Mouse (Mus musculus) neural tube, embryonic 12.5 days (tissue): ENCODE measurements around the gene Irf2. TPM values are rescaled to one million over a fixed set of nuclear protein-coding genes. Genes with fewer than 3 reads are reported as not detected.
A peak's percentile ranks its signal among the peaks of the same experiment; 100 is the strongest.

Source experiments
- ATAC-seq: fragments of 200-750 bp; cut with Nextera tagmentation; 2 replicates; pipeline ENCODE4 v1.8.0; 2017; ENCODE audit warnings: low read depth, mild to moderate bottlenecking, moderate TSS enrichment, moderate library complexity; ENCODE audit not compliant: low FRiP score
- H3K27ac ChIP-seq: fragments of 300-500 bp; sonication (generic); 2 replicates; pipeline ENCODE4 v1.5.1; 2016
- H3K27me3 ChIP-seq: fragments of 300-500 bp; sonication (generic); replicated peaks from 2 replicates; pipeline ENCODE4 v1.6.1; 2016; ENCODE audit warnings: mild to moderate bottlenecking
- H3K36me3 ChIP-seq: fragments of 300-500 bp; sonication (generic); 2 replicates; pipeline ENCODE4 v1.6.1; 2016; ENCODE audit warnings: mild to moderate bottlenecking
- H3K4me1 ChIP-seq: fragments of 300-500 bp; sonication (generic); 2 replicates; pipeline ENCODE4 v1.6.1; 2016
- H3K4me2 ChIP-seq: fragments of 300-500 bp; sonication (generic); replicated peaks from 2 replicates; pipeline ENCODE4 v1.6.1; 2016; ENCODE audit warnings: mild to moderate bottlenecking
- H3K4me3 ChIP-seq: fragments of 300-500 bp; sonication (generic); 2 replicates; pipeline ENCODE4 v1.5.1; 2016
- H3K9ac ChIP-seq: fragments of 300-500 bp; sonication (generic); 2 replicates; pipeline ENCODE4 v1.6.1; 2016; ENCODE audit warnings: mild to moderate bottlenecking
- H3K9me3 ChIP-seq: fragments of 300-500 bp; sonication (generic); 2 replicates; pipeline ENCODE4 v1.6.1; 2016; ENCODE audit warnings: mild to moderate bottlenecking
- WGBS: fragments of 180-500 bp; shearing (Covaris S2); methylation state at CpG from one replicate; pipeline ENCODE4 v1.1.7; 2016; 5-methylcytosine and 5-hydroxymethylcytosine counted together
- polyA plus RNA-seq: library from polyadenylated mRNA; unstranded; fragments of >200 nt; fragmentation: Nextera tagmentation; extraction: Ambion mirVana; gene quantifications from 2 replicates; pipeline ENCODE4 v1.2.1, GENCODE M21; 2016

Irf2 gene
- polyA plus RNA-seq, 1 experiment from 2014 or later, result 11.7 TPM

DNA sequence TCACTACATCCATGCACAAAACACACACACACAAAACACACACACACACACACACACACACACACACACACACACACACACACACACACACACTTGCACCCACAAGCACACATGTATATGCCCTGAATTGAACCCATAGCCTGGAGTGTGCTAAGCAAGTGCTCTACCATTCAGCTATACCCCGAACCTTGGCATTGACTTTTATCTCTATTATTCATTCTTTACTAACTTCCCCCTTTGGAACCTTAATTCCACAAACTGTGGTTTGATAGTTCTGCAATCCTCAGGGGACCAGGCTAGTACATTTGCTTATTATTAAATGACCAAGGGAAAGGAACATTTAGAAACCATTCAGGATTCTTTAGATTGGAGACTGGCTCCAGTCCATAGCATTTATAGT, 5.9 kb downstream of the Irf2 start:
- Histone ChIP-seq H3K4me2 (no peak overlapping the region), H3K9ac (no peak overlapping the region), H3K27ac (no peak overlapping the region), H3K27me3 (no peaks in the 10 kb centered on the region), H3K4me1 (peaks cover 16% of the 10 kb centered on the region), H3K9me3 (no peaks in the 10 kb centered on the region), H3K4me3 (no peak overlapping the region), H3K36me3 (no peaks in the 10 kb centered on the region)
- 91% methylated on average over 1 of the region's 1 CpGs for WGBS
- no peak for ATAC-seq

DNA sequence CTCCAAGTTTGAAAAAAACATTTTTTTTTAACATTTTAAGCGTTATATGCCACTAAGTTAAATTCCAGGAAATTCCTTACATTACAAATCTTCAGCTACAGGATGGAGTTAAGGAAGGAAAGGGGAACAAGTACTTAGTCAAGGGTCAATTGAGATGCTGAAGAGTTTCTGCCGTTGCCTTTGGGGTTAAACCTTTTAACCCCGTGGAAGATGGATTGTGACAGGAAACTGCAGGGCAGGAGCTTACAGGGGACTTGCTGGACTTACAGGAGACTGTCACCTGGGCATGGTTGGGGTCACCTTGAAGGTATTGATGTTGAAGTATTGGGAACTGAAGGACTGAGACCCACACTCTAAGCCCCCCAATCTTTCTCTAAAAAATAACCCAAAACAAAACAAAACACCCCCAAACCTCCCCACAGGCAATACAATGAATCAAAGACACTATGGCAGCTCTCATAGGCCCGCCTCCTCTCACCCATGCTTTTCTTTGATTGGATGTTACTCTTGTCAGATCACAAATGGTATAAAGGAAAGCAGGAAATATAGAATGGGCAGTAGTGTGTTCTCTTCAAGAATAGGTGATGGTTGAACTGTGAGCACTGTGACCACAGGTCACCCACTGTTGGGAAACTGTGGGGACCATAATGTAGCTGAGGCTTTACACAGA, 7.9 kb downstream of the Irf2 start:
- Histone ChIP-seq H3K4me2 (no peak overlapping the region), H3K27ac (no peak overlapping the region), H3K36me3 (no peaks in the 10 kb centered on the region), H3K4me1 (peaks cover 23% of the 10 kb centered on the region), H3K9me3 (no peaks in the 10 kb centered on the region), H3K4me3 (no peak overlapping the region), H3K27me3 (no peaks in the 10 kb centered on the region), H3K9ac (no peak overlapping the region)
- no peak for ATAC-seq
- WGBS, result 46% methylated on average over 4 of the region's 4 CpGs

DNA sequence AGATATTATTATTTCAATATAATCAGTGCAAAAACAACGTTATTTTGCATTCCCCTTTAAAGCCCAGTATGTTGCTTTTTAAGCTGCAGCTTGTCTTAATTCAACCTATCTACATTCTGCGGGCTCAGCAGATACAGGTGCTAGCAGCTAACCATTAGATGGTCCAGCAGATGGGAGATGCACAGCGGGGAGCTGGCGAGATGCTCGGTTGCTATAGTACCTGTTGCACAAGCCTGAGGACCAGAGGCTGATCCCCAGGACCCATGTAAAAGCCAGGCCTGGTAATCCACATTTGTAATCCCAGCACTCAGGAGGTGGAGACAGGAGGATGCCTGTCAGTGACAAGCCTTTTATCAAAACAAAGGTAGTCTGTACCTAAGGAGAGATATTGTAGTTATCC, 10.5 kb downstream of the Irf2 start:
- no peak overlapping the region for H3K9ac ChIP-seq
- WGBS, result 61% methylated on average over 5 of the region's 5 CpGs
- H3K27ac ChIP-seq, result no peak overlapping the region

DNA sequence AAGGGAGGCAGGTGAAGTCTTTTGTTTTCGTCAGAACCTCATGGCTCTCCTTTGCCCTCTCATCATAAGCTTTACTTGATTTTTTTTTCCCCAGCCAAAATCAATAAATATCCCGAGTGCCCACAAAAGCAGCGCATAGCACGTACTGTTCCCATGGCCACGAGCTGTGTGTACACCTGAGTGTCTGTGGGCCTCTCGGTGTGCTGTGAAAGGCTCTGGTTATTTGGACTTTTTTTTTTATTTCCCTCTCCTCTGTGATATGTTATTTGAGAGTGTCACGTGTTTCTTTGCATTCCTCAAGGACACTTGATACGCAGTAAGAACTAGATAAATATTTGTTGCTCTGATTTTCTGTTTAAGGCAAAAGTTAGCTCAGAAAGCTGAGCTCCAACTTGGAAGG, 11.0 kb downstream of the Irf2 start:
- Histone ChIP-seq H3K9me3 (no peaks in the 10 kb centered on the region), H3K9ac (no peak overlapping the region), H3K4me1 (peaks cover 22% of the 10 kb centered on the region), H3K4me2 (no peak overlapping the region), H3K27ac (no peak overlapping the region), H3K4me3 (no peak overlapping the region), H3K36me3 (no peaks in the 10 kb centered on the region), H3K27me3 (no peaks in the 10 kb centered on the region)
- 74% methylated on average over 8 of the region's 8 CpGs for WGBS
- no peak for ATAC-seq

More for the DNA sequence above, 10.5 kb downstream of the Irf2 start:
- no peak for ATAC-seq
- H3K4me3 ChIP-seq, result no peak overlapping the region
- H3K9me3 ChIP-seq, result no peaks in the 10 kb centered on the region
- peaks cover 22% of the 10 kb centered on the region for H3K4me1 ChIP-seq
- H3K36me3 ChIP-seq, result no peaks in the 10 kb centered on the region
- no peak overlapping the region for H3K4me2 ChIP-seq
- H3K27me3 ChIP-seq, result no peaks in the 10 kb centered on the region

DNA sequence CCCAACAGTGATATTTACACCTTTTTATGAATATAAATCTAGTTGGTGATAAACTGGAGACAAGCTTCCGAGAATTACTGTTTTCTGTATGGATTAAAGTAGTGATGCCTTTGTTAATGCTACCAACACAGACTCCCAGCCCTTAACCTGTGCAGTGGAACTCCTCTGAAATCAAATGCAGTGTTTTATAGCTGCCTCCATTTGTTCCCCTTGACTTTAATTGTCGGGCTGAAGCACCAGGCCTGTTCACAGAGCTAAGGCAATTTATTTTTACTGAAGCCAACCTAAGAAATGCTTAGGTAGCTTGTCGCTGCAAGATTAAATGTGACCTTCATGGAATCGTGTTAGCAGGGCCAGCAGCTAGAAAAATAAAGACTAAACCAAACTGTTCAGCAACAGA, 11.6 kb downstream of the Irf2 start:
- H3K27ac ChIP-seq, result peak overlapping the region; percentile 12; the same call in 1 of the 2 replicates
- ATAC-seq, result no peak
- peaks cover 22% of the 10 kb centered on the region for H3K4me1 ChIP-seq
- no peaks in the 10 kb centered on the region for H3K27me3 ChIP-seq
- H3K9me3 ChIP-seq, result no peaks in the 10 kb centered on the region
- no peak overlapping the region for H3K9ac ChIP-seq
- no peak overlapping the region for H3K4me3 ChIP-seq
- no peaks in the 10 kb centered on the region for H3K36me3 ChIP-seq
- whole genome bisulfite sequencing, result 36% methylated on average over 4 of the region's 4 CpGs
- no peak overlapping the region for H3K4me2 ChIP-seq

GRCm38 (mm10) chr8:46752986-46753385, 13.5 kb downstream of the Irf2 start:
- H3K4me2 ChIP-seq, result no peak overlapping the region
- H3K36me3 ChIP-seq, result no peaks in the 10 kb centered on the region
- H3K9ac ChIP-seq, result no peak overlapping the region
- no peaks in the 10 kb centered on the region for H3K9me3 ChIP-seq
- WGBS, result 85% methylated on average over 12 of the region's 12 CpGs
- H3K27me3 ChIP-seq, result no peaks in the 10 kb centered on the region
- no peak for ATAC-seq
- no peak overlapping the region for H3K27ac ChIP-seq
- no peak overlapping the region for H3K4me3 ChIP-seq
- H3K4me1 ChIP-seq, result peaks cover 22% of the 10 kb centered on the region

DNA sequence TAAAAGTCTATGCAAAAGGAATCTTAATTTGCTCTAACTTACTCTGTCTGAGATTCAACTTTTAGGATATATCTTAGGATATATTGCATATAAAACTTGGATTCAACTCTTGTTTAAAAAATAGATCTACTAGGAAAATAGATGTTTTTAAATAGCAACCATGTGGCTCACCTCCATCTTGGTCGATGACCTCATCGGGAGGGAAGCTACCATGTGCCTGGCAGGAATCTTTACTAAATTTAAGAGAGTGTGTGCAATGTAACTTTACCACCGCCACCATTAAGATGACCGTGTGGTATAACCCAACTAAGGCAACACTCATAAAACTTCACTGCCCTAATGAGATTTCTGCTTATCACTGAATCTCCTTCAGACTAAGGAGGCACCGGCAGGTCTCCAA, 14.8 kb downstream of the Irf2 start:
- H3K9ac ChIP-seq, result no peak overlapping the region

GRCm38 (mm10) chr8:46755731-46756333, 16.3 kb downstream of the Irf2 start:
- H3K4me3 ChIP-seq, result no peak overlapping the region
- peaks cover 15% of the 10 kb centered on the region for H3K4me1 ChIP-seq
- ATAC-seq, result no peak
- no peak overlapping the region for H3K27ac ChIP-seq
- no peak overlapping the region for H3K4me2 ChIP-seq
- H3K9me3 ChIP-seq, result no peaks in the 10 kb centered on the region
- H3K36me3 ChIP-seq, result no peaks in the 10 kb centered on the region
- no peaks in the 10 kb centered on the region for H3K27me3 ChIP-seq
- H3K9ac ChIP-seq, result no peak overlapping the region
- WGBS, result 82% methylated on average over 5 of the region's 5 CpGs

More for the DNA sequence above, 14.8 kb downstream of the Irf2 start:
- Histone ChIP-seq H3K4me2 (no peak overlapping the region), H3K27me3 (no peaks in the 10 kb centered on the region), H3K4me3 (no peak overlapping the region), H3K27ac (no peak overlapping the region), H3K4me1 (peaks cover 22% of the 10 kb centered on the region), H3K36me3 (no peaks in the 10 kb centered on the region), H3K9me3 (no peaks in the 10 kb centered on the region)
- 94% methylated on average over 5 of the region's 5 CpGs for WGBS
- ATAC-seq, result no peak

GRCm38 (mm10) chr8:46757613-46758012, 18.1 kb downstream of the Irf2 start:
- H3K9me3 ChIP-seq, result no peaks in the 10 kb centered on the region
- no peaks in the 10 kb centered on the region for H3K36me3 ChIP-seq
- H3K4me3 ChIP-seq, result no peak overlapping the region
- H3K27ac ChIP-seq, result no peak overlapping the region
- H3K27me3 ChIP-seq, result no peaks in the 10 kb centered on the region
- no peak for ATAC-seq
- no peak overlapping the region for H3K9ac ChIP-seq
- no peaks in the 10 kb centered on the region; the same call in 1 of the 2 replicates for H3K4me1 ChIP-seq
- 88% methylated on average over 9 of the region's 9 CpGs for WGBS
- H3K4me2 ChIP-seq, result no peak overlapping the region

DNA sequence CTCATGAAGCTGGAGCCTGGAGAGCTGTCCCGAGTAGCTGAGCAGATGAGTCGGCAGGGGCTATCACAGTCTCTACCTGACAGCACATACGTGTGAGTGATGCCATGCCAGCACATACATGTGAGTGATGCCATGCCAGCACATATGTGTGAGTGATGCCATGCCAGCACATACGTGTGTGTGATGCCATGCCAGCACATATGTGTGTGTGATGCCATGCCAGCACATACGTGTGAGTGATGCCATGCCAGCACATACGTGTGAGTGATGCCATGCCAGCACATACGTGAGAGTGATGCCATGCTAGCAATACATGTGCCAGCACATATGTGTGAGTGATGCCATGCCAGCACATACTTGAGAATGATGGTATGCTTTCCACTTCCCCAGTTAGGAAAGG, 18.6 kb downstream of the Irf2 start:
- ATAC-seq, result no peak
- 87% methylated on average over 7 of the region's 7 CpGs for WGBS

DNA sequence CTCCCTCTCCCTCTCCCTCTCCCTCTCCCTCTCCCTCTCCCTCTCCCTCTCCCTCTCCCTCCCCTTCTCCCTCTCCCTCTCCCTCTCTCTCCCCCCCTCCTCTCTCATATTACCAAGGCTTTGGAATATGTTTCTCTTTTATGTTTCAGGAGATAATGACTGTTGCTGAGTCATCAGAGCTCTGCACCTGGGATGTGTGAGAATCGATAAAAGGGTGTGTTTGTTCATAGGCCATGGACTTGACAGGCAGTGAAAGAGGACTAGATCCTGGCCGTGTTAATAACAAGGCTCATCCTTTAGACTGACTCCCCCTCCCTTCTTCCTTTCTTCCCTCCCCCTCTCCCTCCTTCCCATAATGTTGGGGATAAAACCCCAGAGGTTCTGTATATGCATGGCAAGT, 19.1 kb downstream of the Irf2 start:
- Histone ChIP-seq H3K4me3 (no peak overlapping the region), H3K27me3 (no peaks in the 10 kb centered on the region), H3K4me2 (no peak overlapping the region), H3K4me1 (no peaks in the 10 kb centered on the region; the same call in 1 of the 2 replicates), H3K9ac (no peak overlapping the region), H3K27ac (no peak overlapping the region), H3K9me3 (no peaks in the 10 kb centered on the region), H3K36me3 (no peaks in the 10 kb centered on the region)
- 88% methylated on average over 2 of the region's 2 CpGs for WGBS
- no peak for ATAC-seq

More for the DNA sequence above, 18.6 kb downstream of the Irf2 start:
- Histone ChIP-seq H3K27me3 (no peaks in the 10 kb centered on the region), H3K4me3 (no peak overlapping the region), H3K27ac (no peak overlapping the region), H3K4me2 (no peak overlapping the region), H3K9ac (no peak overlapping the region), H3K36me3 (no peaks in the 10 kb centered on the region), H3K4me1 (no peaks in the 10 kb centered on the region; the same call in 1 of the 2 replicates), H3K9me3 (no peaks in the 10 kb centered on the region)

DNA sequence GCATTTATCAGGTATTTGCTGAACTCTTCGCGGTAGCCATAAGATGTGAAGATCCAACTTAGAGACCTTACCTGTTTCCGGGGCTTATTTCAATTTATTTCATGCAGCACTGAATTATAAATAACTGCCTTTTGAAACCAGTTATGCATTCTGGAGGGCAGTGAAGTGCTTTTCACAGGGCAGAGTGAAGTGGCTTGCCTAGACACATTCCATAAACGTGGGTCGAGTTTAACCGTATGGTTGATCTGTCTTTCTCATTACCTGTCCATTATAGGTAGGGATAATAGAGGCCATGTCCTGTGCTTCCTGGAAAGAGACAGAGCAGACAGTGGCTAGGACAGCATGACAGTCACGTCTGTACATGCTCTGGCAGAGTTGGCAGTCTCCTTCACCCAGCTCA, 20.0 kb downstream of the Irf2 start:
- no peak overlapping the region for H3K4me3 ChIP-seq
- no peaks in the 10 kb centered on the region for H3K27me3 ChIP-seq
- H3K4me2 ChIP-seq, result no peak overlapping the region
- H3K9ac ChIP-seq, result no peak overlapping the region
- no peak overlapping the region for H3K27ac ChIP-seq
- WGBS, result 94% methylated on average over 7 of the region's 7 CpGs
- ATAC-seq, result no peak
- H3K4me1 ChIP-seq, result no peaks in the 10 kb centered on the region; the same call in 1 of the 2 replicates
- no peaks in the 10 kb centered on the region for H3K9me3 ChIP-seq
- no peaks in the 10 kb centered on the region for H3K36me3 ChIP-seq

DNA sequence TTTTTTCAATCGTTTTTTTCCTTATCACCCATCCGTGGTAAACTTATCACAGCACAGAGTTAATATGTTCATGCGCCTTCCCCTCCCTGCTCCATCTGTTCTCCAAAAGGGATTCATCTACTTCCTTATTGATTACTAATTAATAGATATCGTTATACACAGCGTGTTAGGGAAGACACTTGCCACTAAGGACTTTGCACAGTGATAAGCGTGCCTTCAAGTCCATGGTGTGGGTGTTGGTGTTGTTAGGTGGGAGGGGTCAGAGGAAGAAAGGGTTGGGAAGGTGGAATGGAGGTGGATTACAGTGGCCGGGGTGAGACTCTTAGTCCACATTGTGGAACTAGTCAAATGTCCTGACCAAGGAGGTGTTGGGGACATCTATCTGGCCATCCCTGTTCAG, 21.2 kb downstream of the Irf2 start:
- Histone ChIP-seq H3K27ac (no peak overlapping the region), H3K9me3 (no peaks in the 10 kb centered on the region), H3K4me2 (no peak overlapping the region), H3K4me1 (no peaks in the 10 kb centered on the region; the same call in 1 of the 2 replicates), H3K36me3 (no peaks in the 10 kb centered on the region), H3K4me3 (no peak overlapping the region), H3K27me3 (no peaks in the 10 kb centered on the region), H3K9ac (no peak overlapping the region)
- 94% methylated on average over 7 of the region's 7 CpGs for WGBS
- ATAC-seq, result no peak
